Mouse (Mus musculus) stomach, embryonic 15.5 days (tissue): ENCODE data around the gene Gm20822. TPM values are rescaled to one million over a fixed set of nuclear protein-coding genes. Genes with fewer than 3 reads are reported as not detected.
"Not testable (repeated sequence)": the region's sequence is repeated elsewhere in the genome, so short reads cannot be mapped to it uniquely, and the experiment has no call there.

Experiments used
- ATAC-seq: fragments of 200-750 bp; cut with Nextera tagmentation; 2 replicates; pipeline ENCODE4 v1.8.0; 2017; ENCODE audit warnings: low read depth, moderate number of reproducible peaks, moderate TSS enrichment; ENCODE audit not compliant: insufficient read depth, low FRiP score
- H3K27ac ChIP-seq: fragments of 300-500 bp; sonication (generic); 2 replicates; pipeline ENCODE4 v1.5.1; 2015; ENCODE audit warnings: mild to moderate bottlenecking, inconsistent platforms
- H3K27me3 ChIP-seq: fragments of 300-500 bp; sonication (generic); replicated peaks from 2 replicates; pipeline ENCODE4 v1.6.1; 2015; ENCODE audit warnings: inconsistent platforms
- H3K36me3 ChIP-seq: fragments of 300-500 bp; sonication (generic); 2 replicates; pipeline ENCODE4 v1.6.1; 2015; ENCODE audit warnings: inconsistent platforms
- H3K4me1 ChIP-seq: fragments of 300-500 bp; sonication (generic); 2 replicates; pipeline ENCODE4 v1.6.1; 2015; ENCODE audit warnings: inconsistent platforms
- H3K4me2 ChIP-seq: fragments of 300-500 bp; sonication (generic); 2 replicates; pipeline ENCODE4 v1.6.1; 2015; ENCODE audit warnings: mild to moderate bottlenecking, inconsistent platforms
- H3K4me3 ChIP-seq: fragments of 300-500 bp; sonication (generic); replicated peaks from 2 replicates; pipeline ENCODE4 v1.5.1; 2015; ENCODE audit warnings: inconsistent platforms
- H3K9ac ChIP-seq: fragments of 300-500 bp; sonication (generic); 2 replicates; pipeline ENCODE4 v1.6.1; 2015; ENCODE audit warnings: inconsistent platforms
- H3K9me3 ChIP-seq: fragments of 300-500 bp; sonication (generic); 2 replicates; pipeline ENCODE4 v1.6.1; 2016; ENCODE audit warnings: inconsistent platforms
- WGBS: fragments of 180-500 bp; shearing (Covaris S2); methylation state at CpG from one replicate; pipeline ENCODE4 v1.1.7; 2015; 5-methylcytosine and 5-hydroxymethylcytosine counted together
- polyA plus RNA-seq: library from polyadenylated mRNA; unstranded; fragments of >200 nt; fragmentation: Nextera tagmentation; extraction: Ambion mirVana; gene quantifications from 2 replicates; pipeline ENCODE4 v1.2.1, GENCODE M21; 2015

Gene Gm20822
- polyA plus RNA-seq: not detected in 2 replicates

DNA sequence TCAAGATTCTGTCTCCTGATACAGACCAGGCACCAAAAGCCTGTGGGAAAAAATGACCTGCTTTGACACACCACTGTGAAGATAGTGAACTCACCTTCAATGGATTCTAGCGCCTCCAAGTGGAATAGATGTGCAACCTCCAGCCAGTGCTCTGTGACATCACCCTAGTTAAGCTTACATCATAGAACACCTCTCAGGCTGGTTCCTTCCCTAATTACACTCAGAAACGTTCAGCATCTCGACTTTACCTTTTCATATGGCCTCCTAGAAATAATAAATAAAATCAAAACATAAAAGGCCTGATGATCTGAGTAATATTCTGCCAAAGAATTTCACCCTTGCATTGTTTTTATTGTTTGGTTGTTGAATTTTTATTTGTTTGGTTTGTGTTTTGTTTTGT, at the start of gene Gm20822:
Gm20822 (minus strand) TSS at position 101 of the 400 bp plus-strand sequence.
- H3K9ac ChIP-seq, H3K36me3 ChIP-seq, ATAC-seq, H3K27me3 ChIP-seq, H3K9me3 ChIP-seq, H3K4me3 ChIP-seq, H3K27ac ChIP-seq, H3K4me1 ChIP-seq, H3K4me2 ChIP-seq: not testable (repeated sequence)
- no CpG with 5 or more reads among the region's 3 CpGs for WGBS
